Mouse (Mus musculus): ENCODE data around the gene Olfr592. TPM values are rescaled to one million over a fixed set of nuclear protein-coding genes. Genes with fewer than 3 reads are reported as not detected.

Olfr592 gene
- not detected in 2 replicates for polyA plus RNA-seq (2012)

DNA sequence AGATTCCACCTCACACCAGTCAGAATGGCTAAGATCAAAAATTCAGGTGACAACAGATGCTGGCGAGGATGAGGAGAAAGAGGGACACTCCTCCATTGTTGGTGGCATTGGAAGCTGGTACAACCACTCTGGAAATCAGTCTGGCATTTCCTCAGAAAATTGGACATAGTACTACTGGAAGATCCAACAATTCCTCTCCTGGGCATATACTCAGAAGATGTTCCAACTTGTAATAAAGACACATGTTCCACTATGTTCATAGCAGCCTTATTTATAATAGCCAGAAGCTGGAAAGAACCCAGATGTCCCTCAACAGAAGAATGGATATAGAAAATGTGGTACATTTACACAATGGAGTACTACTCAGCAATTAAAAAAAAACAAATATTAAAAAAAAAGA is at the start of gene Olfr592:
Gene Olfr592 (plus strand): TSS at position 301 of the 400 bp plus-strand sequence.

GRCm38 (mm10) chr7:103140579-103140978 is 44.0 kb upstream of the Olfr592 start, which contains the start of gene Olfr588-ps1:
Olfr588-ps1 (plus strand) TSS chr7:103140879.

DNA sequence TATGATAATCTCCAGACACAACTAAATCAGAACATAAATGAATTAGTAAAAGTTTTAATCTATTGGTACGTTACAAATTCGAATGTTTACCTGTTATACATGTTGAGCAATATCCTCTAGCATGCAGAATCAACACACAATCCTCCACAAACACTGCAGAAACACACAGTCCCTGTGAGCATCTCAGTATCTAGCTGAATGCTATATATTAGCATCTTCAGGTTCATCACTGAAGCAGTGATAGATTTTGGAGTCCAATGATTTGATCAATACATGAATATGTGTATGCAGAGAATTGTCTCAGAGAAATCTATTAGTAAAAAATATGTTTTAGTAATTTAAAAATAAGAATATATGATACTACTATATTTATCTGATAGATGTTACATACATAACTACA is 28.3 kb upstream of the Olfr592 start, which contains the start of gene Olfr589:
Gene Olfr589 (minus strand): TSS at position 101 of the 400 bp plus-strand sequence.

DNA sequence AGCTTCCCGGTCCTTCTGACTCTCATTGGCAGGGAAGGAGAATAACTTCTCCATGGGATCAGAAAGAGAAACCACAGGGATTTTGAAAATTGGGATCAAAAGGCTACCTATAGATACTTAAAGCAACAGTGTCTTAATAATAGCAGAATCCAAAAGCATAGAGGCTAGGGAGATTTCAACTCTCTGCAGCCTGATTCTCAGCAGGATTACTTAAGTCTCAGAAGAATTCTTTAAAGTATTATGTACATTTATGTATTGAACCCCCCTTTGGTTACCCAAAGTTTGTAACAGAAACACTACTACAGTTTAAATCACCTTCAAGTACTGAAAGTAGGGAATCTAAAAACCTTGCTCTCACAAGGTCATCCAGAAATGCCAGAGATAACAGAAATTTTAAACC is 6.4 kb upstream of the Olfr592 start, which contains the start of gene Olfr591:
Gene Olfr591 (minus strand): TSS at position 101 of the 400 bp plus-strand sequence.

DNA sequence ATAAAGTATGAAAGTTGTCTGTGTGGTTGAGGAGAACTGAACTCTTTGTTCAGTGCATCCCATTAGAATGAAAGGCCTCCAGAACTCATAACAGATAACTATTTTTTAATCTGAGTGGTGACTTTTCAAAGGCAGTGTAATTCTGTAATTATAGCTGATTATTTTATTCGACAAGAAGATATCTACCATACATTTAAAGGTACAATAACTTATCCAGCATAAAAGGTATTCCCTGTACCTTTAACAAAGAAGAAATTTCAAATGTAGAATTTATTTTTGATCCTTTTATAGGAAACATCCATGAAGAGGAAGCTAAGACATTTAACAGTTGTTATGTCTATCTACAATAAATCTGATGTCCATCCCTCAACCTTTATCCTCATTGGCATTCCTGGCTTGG is 27.0 kb downstream of the Olfr592 start, which contains the start of gene Olfr593:
Gene Olfr593 (plus strand): TSS at position 301 of the 400 bp plus-strand sequence.

GRCm38 (mm10) chr7:103216696-103217095 is 32.1 kb downstream of the Olfr592 start, which contains the start of gene Olfr594:
Olfr594 (plus strand) TSS chr7:103216996.

Other genes with a start within 250 kb of the Olfr592 start
- not detected in 2 replicates for gene Olfr573-ps1, start 242.2 kb upstream of the Olfr592 start, polyA plus RNA-seq (2012)
- not detected in 2 replicates for gene Olfr574, start 236.3 kb upstream of the Olfr592 start, polyA plus RNA-seq (2012)
- gene Olfr575, start 226.0 kb upstream of the Olfr592 start, polyA plus RNA-seq (2012) = not detected in 2 replicates
- not detected in 2 replicates for gene Olfr576, start 222.1 kb upstream of the Olfr592 start, polyA plus RNA-seq (2012)
- gene Olfr577, start 208.9 kb upstream of the Olfr592 start, polyA plus RNA-seq (2012) = not detected in 2 replicates
- gene Olfr578, start 195.5 kb upstream of the Olfr592 start, polyA plus RNA-seq (2012) = not detected in 2 replicates
- not detected in 2 replicates for gene Olfr582, start 146.8 kb upstream of the Olfr592 start, polyA plus RNA-seq (2012)
- gene Olfr583, start 133.5 kb upstream of the Olfr592 start, polyA plus RNA-seq (2012) = not detected in 2 replicates
- gene Olfr584, start 102.9 kb upstream of the Olfr592 start, polyA plus RNA-seq (2012) = not detected in 2 replicates
- not detected in 2 replicates for gene Olfr585, start 87.1 kb upstream of the Olfr592 start, polyA plus RNA-seq (2012)
- not detected in 2 replicates for gene Olfr586, start 59.2 kb upstream of the Olfr592 start, polyA plus RNA-seq (2012)
- gene Olfr588-ps1, start 43.9 kb upstream of the Olfr592 start, polyA plus RNA-seq (2012) = not detected in 2 replicates
- gene Olfr589, start 28.4 kb upstream of the Olfr592 start, polyA plus RNA-seq (2012) = not detected in 2 replicates
- not detected in 2 replicates for gene Olfr591, start 6.5 kb upstream of the Olfr592 start, polyA plus RNA-seq (2012)
- gene Olfr593, start 27.1 kb downstream of the Olfr592 start, polyA plus RNA-seq (2012) = not detected in 2 replicates
- not detected in 2 replicates for gene Olfr594, start 32.2 kb downstream of the Olfr592 start, polyA plus RNA-seq (2012)
- gene Usp17ld, start 67.7 kb downstream of the Olfr592 start, polyA plus RNA-seq (2012) = not detected in 2 replicates
- gene Olfr596, start 120.8 kb downstream of the Olfr592 start, polyA plus RNA-seq (2012) = not detected in 2 replicates
- gene Olfr597, start 131.5 kb downstream of the Olfr592 start, polyA plus RNA-seq (2012) = not detected in 2 replicates
- gene Olfr598, start 138.8 kb downstream of the Olfr592 start, polyA plus RNA-seq (2012) = not detected in 2 replicates
- not detected in 2 replicates for gene Olfr599, start 151.1 kb downstream of the Olfr592 start, polyA plus RNA-seq (2012)
- gene Olfr600, start 164.9 kb downstream of the Olfr592 start, polyA plus RNA-seq (2012) = not detected in 2 replicates
- gene Olfr601, start 177.9 kb downstream of the Olfr592 start, polyA plus RNA-seq (2012) = not detected in 2 replicates
- gene Olfr603, start 201.4 kb downstream of the Olfr592 start, polyA plus RNA-seq (2012) = not detected in 2 replicates
- gene Usp17lc, start 230.3 kb downstream of the Olfr592 start, polyA plus RNA-seq (2012) = not detected in 2 replicates